Mouse (Mus musculus) liver, embryonic 15.5 days (tissue): ENCODE results near the gene Prox2. TPM values are rescaled to one million over a fixed set of nuclear protein-coding genes. Genes with fewer than 3 reads are reported as not detected.

ENCODE experiments used
- ATAC-seq: fragments of 200-750 bp; cut with Nextera tagmentation; 2 replicates; pipeline ENCODE4 v1.8.0; 2017; ENCODE audit warnings: moderate number of reproducible peaks, mild to moderate bottlenecking, moderate library complexity; ENCODE audit not compliant: insufficient read depth
- H3K27ac ChIP-seq: fragments of 300-500 bp; sonication (generic); replicated peaks from 2 replicates; pipeline ENCODE4 v1.5.1; 2015; ENCODE audit warnings: mild to moderate bottlenecking, inconsistent platforms
- H3K27me3 ChIP-seq: fragments of 300-500 bp; sonication (generic); 2 replicates; pipeline ENCODE4 v1.6.1; 2015; ENCODE audit warnings: mild to moderate bottlenecking, inconsistent platforms
- H3K36me3 ChIP-seq: fragments of 300-500 bp; sonication (generic); replicated peaks from 2 replicates; pipeline ENCODE4 v1.6.1; 2015; ENCODE audit warnings: moderate library complexity, mild to moderate bottlenecking, inconsistent platforms
- H3K4me1 ChIP-seq: fragments of 300-500 bp; sonication (generic); replicated peaks from 2 replicates; pipeline ENCODE4 v1.6.1; 2015; ENCODE audit warnings: inconsistent platforms
- H3K4me2 ChIP-seq: fragments of 300-500 bp; sonication (generic); 2 replicates; pipeline ENCODE4 v1.6.1; 2015; ENCODE audit warnings: moderate library complexity, mild to moderate bottlenecking, inconsistent platforms
- H3K4me3 ChIP-seq: fragments of 300-500 bp; sonication (generic); replicated peaks from 2 replicates; pipeline ENCODE4 v1.5.1; 2015; ENCODE audit warnings: mild to moderate bottlenecking, inconsistent platforms
- H3K9ac ChIP-seq: fragments of 300-500 bp; sonication (generic); 2 replicates; pipeline ENCODE4 v1.6.1; 2015; ENCODE audit warnings: moderate library complexity, mild to moderate bottlenecking, inconsistent platforms
- H3K9me3 ChIP-seq: fragments of 300-500 bp; sonication (generic); replicated peaks from 2 replicates; pipeline ENCODE4 v1.6.1; 2016; ENCODE audit warnings: inconsistent platforms
- WGBS: fragments of 180-500 bp; shearing (Covaris S2); methylation state at CpG from one replicate; pipeline ENCODE4 v1.1.7; 2015; ENCODE audit warnings: mixed read lengths; ENCODE audit not compliant: insufficient replicate concordance; 5-methylcytosine and 5-hydroxymethylcytosine counted together
- polyA plus RNA-seq: library from polyadenylated mRNA; unstranded; fragments of >200 nt; fragmentation: Nextera tagmentation; extraction: Ambion mirVana; gene quantifications from 2 replicates; pipeline ENCODE4 v1.2.1, GENCODE M21; 2015

Prox2 gene
- 2.8 and 3.1 TPM in 2 replicates for polyA plus RNA-seq

DNA sequence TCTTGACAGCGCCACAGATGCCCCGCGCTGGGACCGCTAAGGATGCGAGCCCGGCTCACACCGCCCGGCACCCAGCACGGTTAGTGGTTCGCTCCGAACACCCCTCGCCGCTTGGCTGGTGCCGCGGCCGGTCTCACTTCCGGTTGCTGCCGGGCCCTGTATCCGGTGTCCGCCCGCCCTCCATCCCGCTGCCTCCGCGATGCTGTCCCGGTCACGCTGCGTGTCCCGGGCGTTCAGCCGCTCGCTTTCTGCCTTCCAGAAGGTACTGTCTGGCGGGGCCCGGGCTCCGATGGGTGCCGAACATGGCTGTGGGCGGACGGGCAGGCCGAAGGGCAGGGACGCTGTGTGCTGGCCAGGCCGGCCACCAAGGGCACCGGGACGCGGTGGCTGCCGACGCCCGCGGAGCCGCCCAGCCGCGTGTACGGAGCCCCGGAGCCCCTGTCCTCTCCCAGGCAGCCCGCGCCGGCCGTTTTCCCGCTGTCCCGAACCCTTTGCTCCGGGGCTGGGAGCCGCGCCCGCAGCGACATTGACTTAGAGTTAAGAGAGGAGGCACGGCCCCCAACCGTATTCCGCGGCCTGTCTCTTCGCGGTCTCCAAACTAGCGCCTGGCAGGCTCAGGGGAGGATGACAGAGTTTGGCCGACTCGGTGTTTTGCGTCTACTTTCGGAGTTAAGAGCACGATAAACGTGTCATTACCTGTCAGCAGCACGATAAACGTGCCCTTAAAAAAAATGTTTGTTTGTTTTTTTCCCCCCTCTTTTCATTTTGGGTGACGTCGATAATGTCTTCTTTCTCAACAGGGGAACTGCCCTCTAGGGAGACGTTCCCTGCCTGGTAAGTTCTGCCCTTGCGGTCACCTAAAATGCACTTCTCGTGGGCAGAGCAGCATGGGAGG lies at the start of gene Prox2, which contains the start of gene Dlst:
TSS of gene Prox2 (minus strand) at position 62 of the 895 bp plus-strand sequence.
TSS of gene Dlst (plus strand) at position 136 of the 895 bp plus-strand sequence.
- peak; percentile 95 for ATAC-seq
- Histone ChIP-seq H3K9ac (peak within 1 kb of the TSS; percentile 94), H3K4me3 (peak within 1 kb of the TSS; percentile 90), H3K9me3 (no peaks in the 10 kb centered on the region), H3K27ac (peak within 1 kb of the TSS; percentile 89), H3K27me3 (no peaks in the 10 kb centered on the region), H3K4me1 (peaks cover 59% of the 10 kb centered on the region), H3K4me2 (peak within 1 kb of the TSS; percentile 80), H3K36me3 (peaks cover 17% of the 10 kb centered on the region)
- under 1% methylated on average over 83 of the region's 83 CpGs for WGBS

DNA sequence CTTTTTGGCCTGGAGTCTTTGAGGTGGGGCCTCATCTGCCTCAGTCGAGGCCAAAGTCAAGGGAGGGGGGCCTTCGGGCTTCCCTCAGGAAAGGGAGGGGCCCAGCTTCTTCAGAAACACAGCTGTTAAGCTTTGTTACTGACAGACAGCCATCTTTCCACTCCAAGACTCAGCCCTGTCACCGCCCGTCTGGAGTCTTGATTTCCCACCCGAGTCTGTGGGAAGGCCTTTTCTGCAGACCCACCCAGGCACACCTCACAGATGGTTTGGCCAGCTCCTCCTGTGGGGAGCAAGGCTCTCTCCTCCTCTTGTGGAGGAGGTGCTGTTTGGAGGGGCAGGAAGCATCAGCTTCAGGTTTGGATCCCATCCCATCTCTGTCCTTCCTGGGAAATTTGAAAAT lies 49.0 kb upstream of the Prox2 start:
- Histone ChIP-seq H3K27me3 (no peaks in the 10 kb centered on the region), H3K4me1 (peaks cover 7% of the 10 kb centered on the region; the same call in 1 of the 2 replicates), H3K4me2 (no peak overlapping the region), H3K9ac (no peak overlapping the region), H3K4me3 (no peak overlapping the region), H3K9me3 (no peaks in the 10 kb centered on the region), H3K27ac (no peak overlapping the region), H3K36me3 (no peaks in the 10 kb centered on the region)
- WGBS, result 38% methylated on average over 5 of the region's 5 CpGs
- ATAC-seq, result no peak

DNA sequence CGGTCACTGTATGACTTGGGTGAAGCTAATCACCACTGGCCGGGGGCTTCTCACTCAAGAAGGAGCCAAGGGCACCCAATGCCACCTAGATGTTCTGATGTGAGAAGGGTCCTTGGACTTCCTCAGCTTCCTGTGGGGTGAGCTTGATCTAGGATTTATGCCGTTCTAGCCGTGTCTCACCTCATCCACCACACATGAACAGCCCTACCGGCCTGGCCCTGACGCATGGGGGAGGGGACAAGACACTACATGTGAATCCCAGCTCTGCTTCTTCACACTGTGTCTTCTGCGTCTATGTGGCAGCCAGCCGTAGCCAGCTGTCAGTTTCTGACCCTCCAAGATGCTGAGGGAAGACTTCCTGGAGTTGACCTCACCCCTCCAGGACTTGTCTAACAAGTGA lies 48.2 kb upstream of the Prox2 start:
- Histone ChIP-seq H3K4me1 (peaks cover 7% of the 10 kb centered on the region; the same call in 1 of the 2 replicates), H3K9me3 (no peaks in the 10 kb centered on the region), H3K27ac (no peak overlapping the region), H3K4me2 (no peak overlapping the region), H3K27me3 (no peaks in the 10 kb centered on the region), H3K4me3 (no peak overlapping the region), H3K9ac (no peak overlapping the region), H3K36me3 (no peaks in the 10 kb centered on the region)
- no peak for ATAC-seq
- WGBS, result 74% methylated on average over 8 of the region's 8 CpGs

DNA sequence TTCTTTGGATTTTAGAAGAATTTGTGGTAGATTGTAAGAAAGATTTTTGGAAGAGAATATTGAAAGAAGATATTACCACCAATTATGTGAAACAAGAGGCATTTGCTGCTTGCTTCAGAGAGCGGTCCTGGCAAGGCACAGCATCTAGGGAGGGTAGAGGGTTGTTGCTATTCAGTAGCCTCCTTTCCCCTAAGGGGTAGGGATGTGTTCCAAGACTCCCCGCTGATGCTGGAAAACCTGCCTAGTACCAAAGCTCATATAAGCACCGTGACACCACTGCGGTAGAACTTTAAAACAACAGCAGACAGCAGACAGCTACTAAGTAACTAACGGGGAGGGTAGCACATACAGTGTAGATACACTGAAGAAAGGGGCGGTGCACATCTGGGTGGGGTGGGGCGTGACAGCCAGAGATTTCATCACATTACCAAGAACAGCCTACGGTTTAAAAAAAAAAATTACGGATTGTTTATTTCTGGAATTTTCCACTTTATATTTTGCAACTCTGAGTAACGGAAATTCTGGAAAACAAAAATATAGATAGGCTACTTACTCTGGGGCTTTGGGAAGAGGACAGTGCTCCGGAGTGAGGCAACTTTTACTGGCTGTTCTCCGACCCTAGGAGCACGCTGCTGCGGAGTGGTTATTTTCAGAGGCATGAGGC lies 47.4 kb upstream of the Prox2 start:
- no peaks in the 10 kb centered on the region for H3K27me3 ChIP-seq
- ATAC-seq, result no peak
- WGBS, result 72% methylated on average over 14 of the region's 14 CpGs
- H3K4me3 ChIP-seq, result no peak overlapping the region
- no peaks in the 10 kb centered on the region for H3K36me3 ChIP-seq
- H3K9ac ChIP-seq, result no peak overlapping the region
- no peak overlapping the region for H3K27ac ChIP-seq
- no peak overlapping the region for H3K4me2 ChIP-seq
- H3K9me3 ChIP-seq, result no peaks in the 10 kb centered on the region
- H3K4me1 ChIP-seq, result peaks cover 7% of the 10 kb centered on the region; the same call in 1 of the 2 replicates

DNA sequence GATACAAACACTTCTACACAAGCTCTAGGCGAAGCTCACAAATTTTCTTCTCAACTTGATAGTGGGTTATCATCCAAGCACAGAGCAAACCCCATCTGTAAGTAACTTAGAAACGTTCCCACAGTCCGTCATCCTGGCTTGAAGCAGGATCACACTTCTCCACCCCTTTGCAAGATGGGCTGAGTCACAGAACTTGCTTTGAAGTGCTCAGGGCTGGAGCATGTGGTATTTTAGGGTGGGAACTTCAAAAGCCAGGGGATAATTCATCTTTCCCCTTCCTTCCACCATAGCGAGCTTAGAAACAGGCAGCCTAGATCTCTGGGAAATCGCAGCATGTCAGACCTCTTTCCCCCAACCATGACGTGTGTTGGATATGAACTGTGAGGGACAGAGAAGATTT lies 45.8 kb upstream of the Prox2 start:
- H3K36me3 ChIP-seq, result no peaks in the 10 kb centered on the region
- ATAC-seq, result no peak
- H3K4me2 ChIP-seq, result no peak overlapping the region
- no peak overlapping the region for H3K4me3 ChIP-seq
- 28% methylated on average over 6 of the region's 6 CpGs for WGBS
- H3K9me3 ChIP-seq, result no peaks in the 10 kb centered on the region
- no peak overlapping the region for H3K27ac ChIP-seq
- 0 out of 2 replicates have a peak, but pooled peaks cover 4% of the 10 kb centered on the region for H3K27me3 ChIP-seq
- H3K4me1 ChIP-seq, result peaks cover 11% of the 10 kb centered on the region
- no peak overlapping the region for H3K9ac ChIP-seq

DNA sequence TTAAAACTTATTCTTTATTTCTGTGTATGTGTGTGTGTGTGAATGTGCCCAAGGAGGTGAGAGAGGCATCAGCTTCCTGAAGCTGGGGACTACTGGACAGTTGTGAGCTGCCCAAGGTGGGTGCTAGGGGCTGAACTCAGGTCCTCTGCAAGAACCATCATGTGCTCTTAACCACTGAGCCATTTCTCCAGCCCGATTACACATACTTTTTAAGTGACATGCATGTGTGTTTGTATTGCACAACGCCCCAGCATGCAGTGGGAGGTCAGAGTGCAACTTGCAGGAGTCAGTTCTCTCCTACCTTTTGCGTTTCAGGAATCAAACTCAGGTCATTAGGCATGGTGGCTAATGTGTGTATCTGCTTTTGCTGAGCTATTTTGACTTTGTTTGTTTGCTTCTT lies 42.5 kb upstream of the Prox2 start:
- Histone ChIP-seq H3K27ac (no peak overlapping the region), H3K9me3 (no peaks in the 10 kb centered on the region), H3K4me3 (no peak overlapping the region), H3K9ac (no peak overlapping the region), H3K27me3 (peaks cover 23% of the 10 kb centered on the region), H3K4me1 (peaks cover 22% of the 10 kb centered on the region), H3K36me3 (no peaks in the 10 kb centered on the region), H3K4me2 (no peak overlapping the region)
- WGBS, result 51% methylated on average over 3 of the region's 3 CpGs
- peak; percentile 49 for ATAC-seq

DNA sequence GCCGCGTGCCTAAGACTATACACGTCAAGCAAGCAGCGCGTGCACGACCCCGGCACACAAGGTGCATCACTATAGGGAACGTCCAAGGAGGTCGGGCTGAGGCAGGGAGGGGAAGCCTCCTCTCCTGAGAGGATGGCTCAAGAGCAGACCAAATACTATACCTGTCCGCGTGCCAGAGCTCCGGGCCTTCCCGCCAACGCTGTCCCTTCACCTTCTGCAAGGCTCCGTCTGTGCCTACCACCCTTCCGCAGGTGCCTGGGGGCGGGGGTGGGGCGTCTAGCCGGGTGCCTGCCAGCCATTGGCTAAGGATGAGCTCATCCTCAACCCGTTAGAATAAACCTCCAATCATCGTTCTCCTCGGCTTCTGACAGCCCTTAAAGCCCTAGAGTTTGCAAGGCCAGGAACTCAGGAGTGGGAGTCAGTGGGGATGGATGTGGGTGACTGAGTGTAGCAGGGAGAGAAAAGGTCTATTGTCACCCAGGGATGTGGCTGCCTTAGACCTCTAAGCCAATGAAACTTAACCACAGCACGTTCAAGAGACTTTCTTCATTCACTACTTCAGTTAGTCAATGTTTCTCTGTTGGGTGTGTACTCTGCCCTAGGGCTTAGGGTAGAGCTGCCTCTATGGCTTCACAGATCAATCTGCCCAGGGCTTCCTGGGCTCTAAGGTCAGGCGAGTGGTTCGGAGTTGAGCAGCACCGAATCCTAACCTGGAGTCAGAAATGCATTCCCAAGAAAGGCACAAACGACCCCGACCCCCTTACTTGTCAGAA lies 40.6 kb upstream of the Prox2 start, which contains the start of gene Rps6kl1:
TSS of gene Rps6kl1 (minus strand) at position 263 of the 773 bp plus-strand sequence.
- Histone ChIP-seq H3K36me3 (no peaks in the 10 kb centered on the region), H3K4me2 (peak within 1 kb of the TSS; percentile 61), H3K9ac (no peak within 1 kb of the TSS; the same call in 1 of the 2 replicates), H3K4me3 (peak within 1 kb of the TSS; percentile 27), H3K27ac (no peak within 1 kb of the TSS), H3K27me3 (peaks cover 25% of the 10 kb centered on the region), H3K4me1 (peaks cover 15% of the 10 kb centered on the region), H3K9me3 (no peaks in the 10 kb centered on the region)
- WGBS, result 12% methylated on average over 28 of the region's 28 CpGs
- peak; percentile 65 for ATAC-seq

DNA sequence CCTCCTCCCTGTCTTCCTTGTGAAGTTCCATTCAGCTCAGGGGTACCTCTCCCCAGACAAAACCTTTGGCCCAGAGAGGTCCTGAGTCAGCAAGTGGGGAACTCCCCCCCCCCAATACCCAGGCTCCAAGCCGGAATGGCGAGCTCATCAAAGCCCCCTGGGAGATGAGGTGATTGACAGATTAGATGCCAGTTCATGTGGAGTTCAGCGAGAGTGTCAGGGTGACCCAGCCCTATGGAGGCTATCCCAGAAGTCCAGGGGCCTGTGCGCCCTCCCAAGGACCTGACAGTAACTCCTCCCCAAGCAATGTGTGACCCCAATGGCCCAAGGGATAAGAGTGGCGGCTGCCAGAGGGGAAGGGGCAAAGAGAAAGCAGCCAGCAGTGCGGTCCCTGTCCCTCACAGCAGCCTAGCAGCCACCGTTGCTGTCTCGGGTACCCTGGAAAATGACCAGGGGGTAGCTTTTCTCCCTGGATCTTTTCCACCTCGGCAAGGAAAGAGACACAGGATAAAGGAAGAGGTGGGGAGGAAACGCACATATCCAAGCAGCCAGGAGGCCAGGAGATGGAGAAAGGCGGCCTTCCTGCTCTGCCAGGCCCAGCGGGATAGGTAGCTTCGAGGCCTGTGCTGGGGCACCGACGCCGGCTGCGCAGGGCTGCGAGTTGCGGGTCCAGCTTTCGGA lies 39.9 kb upstream of the Prox2 start:
- WGBS, result 20% methylated on average over 20 of the region's 20 CpGs
- Histone ChIP-seq H3K36me3 (no peaks in the 10 kb centered on the region), H3K4me2 (peak overlapping the region; percentile 61), H3K4me1 (peaks cover 15% of the 10 kb centered on the region), H3K9me3 (no peaks in the 10 kb centered on the region), H3K27ac (no peak overlapping the region), H3K27me3 (peaks cover 25% of the 10 kb centered on the region), H3K9ac (no peak overlapping the region; the same call in 1 of the 2 replicates), H3K4me3 (peak overlapping the region; percentile 27)
- 0 out of 2 replicates have a peak, but pooled peaks have one; percentile 3 for ATAC-seq

DNA sequence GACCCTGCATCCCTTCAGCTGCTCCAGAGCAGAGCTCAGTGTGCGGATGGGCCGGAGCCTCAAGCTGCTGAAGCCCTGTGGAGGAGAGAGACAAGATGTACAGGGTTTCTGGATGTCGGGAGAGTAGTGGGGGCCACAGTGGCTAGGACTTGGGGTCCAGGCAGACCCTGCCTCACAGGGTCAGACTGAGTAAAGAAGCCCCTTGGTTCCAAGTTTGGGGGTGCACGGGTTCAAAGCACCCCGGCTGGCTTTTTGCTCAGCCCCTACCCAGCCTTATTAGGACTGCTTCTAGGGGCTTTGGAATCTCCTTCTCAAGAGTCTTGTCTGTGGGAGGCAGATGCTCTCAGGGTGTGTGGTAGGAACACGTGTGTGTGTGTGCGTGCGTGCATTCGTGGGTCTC lies 36.3 kb upstream of the Prox2 start:
- no peak overlapping the region for H3K9ac ChIP-seq
- 70% methylated on average over 9 of the region's 9 CpGs for WGBS
- H3K27me3 ChIP-seq, result peaks cover 25% of the 10 kb centered on the region
- no peaks in the 10 kb centered on the region for H3K9me3 ChIP-seq
- no peaks in the 10 kb centered on the region for H3K36me3 ChIP-seq
- ATAC-seq, result no peak
- H3K4me3 ChIP-seq, result no peak overlapping the region
- peaks cover 15% of the 10 kb centered on the region for H3K4me1 ChIP-seq
- H3K27ac ChIP-seq, result no peak overlapping the region
- no peak overlapping the region for H3K4me2 ChIP-seq

DNA sequence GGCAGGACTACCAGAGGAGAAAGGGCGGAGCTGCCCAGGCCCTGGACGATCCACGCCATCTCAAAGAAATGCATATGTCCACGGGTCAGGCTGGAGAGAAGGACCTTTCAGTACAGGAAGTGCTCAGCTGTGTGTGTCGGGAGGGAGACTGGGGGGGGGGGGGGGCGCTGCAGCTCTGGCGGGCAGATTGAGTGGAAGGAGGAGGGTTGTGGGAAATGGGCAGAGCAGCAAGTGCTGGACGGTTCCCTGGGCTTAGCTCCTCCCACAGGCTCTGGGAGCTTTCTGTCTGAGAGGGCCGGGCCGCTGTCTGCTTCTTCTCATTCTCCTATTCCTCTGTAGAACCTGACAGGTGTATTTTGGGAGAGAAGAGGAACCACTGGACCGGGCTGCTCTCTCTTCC lies 35.8 kb upstream of the Prox2 start:
- no peak overlapping the region for H3K4me2 ChIP-seq
- H3K4me1 ChIP-seq, result peaks cover 11% of the 10 kb centered on the region
- no peaks in the 10 kb centered on the region for H3K9me3 ChIP-seq
- no peak overlapping the region for H3K4me3 ChIP-seq
- no peak overlapping the region for H3K9ac ChIP-seq
- peaks cover 22% of the 10 kb centered on the region for H3K27me3 ChIP-seq
- no peak for ATAC-seq
- no peak overlapping the region for H3K27ac ChIP-seq
- H3K36me3 ChIP-seq, result no peaks in the 10 kb centered on the region
- WGBS, result 25% methylated on average over 10 of the region's 11 CpGs
